Mouse (Mus musculus): ENCODE measurements around the gene B4galt5. TPM values are rescaled to one million over a fixed set of nuclear protein-coding genes. Genes with fewer than 3 reads are reported as not detected.

B4galt5 gene
- polyA plus RNA-seq, 1 experiment from 2014 or later = 11.2 TPM

DNA sequence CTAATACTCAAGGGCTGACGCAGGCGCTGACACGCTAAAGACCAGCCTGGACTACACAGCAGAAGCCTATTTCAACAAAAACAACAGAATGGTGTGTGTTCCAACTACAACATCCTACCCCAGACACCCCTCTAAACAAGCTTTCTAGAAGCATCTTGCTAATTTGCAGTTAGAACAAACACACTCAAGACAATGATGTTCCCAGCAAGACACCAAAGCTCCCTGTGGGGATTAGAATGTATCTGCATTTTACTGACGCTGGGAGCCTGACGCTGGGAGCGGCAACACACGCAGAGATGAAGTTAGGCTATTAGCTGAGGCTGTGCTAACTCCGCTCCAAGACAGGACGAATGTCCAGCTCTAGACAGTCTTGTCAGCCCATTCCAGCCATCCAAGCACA lies 22.4 kb downstream of the B4galt5 start:
- H3K27ac ChIP-seq = 0 out of 2 replicates have a peak overlapping the region, but pooled peaks have one; percentile 15
- 50% methylated on average over 9 of the region's 9 CpGs for WGBS
- H3K4me1 ChIP-seq (replicated peaks) = peaks cover 48% of the 10 kb centered on the region
- no peak overlapping the region for H3K4me2 ChIP-seq (replicated peaks)
- no peak overlapping the region for H3K9ac ChIP-seq (replicated peaks)
- no peaks in the 10 kb centered on the region for H3K27me3 ChIP-seq
- no peak for ATAC-seq
- no peaks in the 10 kb centered on the region for H3K36me3 ChIP-seq
- H3K9me3 ChIP-seq = no peaks in the 10 kb centered on the region
- H3K4me3 ChIP-seq (replicated peaks) = no peak overlapping the region

DNA sequence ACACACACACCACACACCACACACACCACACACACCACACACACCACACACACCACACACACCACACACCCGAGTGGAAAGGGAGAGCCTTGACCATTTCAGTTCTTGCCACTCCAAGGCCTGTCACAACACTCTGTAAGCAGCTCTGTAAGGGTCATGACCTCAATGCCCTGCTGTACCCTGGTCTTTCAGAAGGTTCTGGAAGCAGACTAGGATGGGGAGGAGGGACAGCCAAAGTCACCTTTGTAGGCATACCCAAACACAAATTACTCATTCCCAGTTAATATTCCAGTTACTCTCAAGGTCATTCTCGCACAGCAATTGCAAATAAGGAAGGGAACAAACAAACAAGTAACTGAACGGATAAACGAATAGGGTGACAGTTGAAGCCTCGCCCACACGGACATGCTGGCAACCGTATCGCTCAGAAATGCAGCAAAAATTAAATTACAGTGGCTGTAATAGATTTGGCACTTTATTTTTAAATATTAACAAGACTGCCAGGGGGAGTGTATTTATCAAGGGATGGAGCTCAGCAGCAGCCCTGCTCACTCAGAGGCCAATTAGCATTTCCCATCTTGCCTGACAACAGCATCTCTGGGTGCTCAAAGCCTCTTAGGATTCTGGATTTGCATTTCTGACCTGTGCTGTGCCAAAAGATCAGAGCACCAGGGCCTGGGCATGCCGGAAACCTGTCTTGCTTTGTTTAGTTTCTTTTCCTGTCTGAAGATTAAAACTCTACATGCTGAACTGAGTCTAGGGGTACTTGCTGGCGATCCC lies 24.6 kb downstream of the B4galt5 start:
- H3K4me2 ChIP-seq (replicated peaks) = no peak overlapping the region
- peaks cover 31% of the 10 kb centered on the region for H3K4me1 ChIP-seq (replicated peaks)
- H3K27me3 ChIP-seq = no peaks in the 10 kb centered on the region
- H3K36me3 ChIP-seq = no peaks in the 10 kb centered on the region
- H3K9ac ChIP-seq (replicated peaks) = no peak overlapping the region
- no peak for ATAC-seq
- WGBS = 69% methylated on average over 10 of the region's 10 CpGs
- peak overlapping the region; percentile 68 for H3K27ac ChIP-seq
- H3K9me3 ChIP-seq = no peaks in the 10 kb centered on the region
- H3K4me3 ChIP-seq (replicated peaks) = no peak overlapping the region

GRCm38 (mm10) chr2:167323116-167323515 lies 25.9 kb downstream of the B4galt5 start:
- H3K27ac ChIP-seq = no peak overlapping the region

DNA sequence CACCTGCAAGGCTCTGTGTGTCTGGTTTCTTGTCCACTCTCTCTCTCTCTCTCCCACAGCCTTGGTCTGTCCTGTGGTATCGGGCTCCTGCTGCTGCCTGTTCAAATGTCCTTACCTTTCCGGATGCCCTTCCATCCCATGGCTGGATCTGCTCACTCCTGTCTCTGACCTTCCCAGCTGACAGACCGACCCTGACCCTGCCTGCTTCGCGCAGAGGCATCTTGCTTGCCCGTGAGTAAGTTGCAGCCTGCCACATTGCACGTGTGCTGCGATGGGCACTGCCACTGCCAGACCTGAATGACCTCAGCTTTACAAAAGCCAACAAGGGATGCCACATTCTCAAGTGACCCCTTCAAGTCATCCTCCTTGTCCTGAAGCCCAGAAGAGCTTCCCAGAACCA lies 27.6 kb downstream of the B4galt5 start:
- no peaks in the 10 kb centered on the region for H3K27me3 ChIP-seq
- H3K9me3 ChIP-seq = no peaks in the 10 kb centered on the region
- ATAC-seq = no peak
- H3K27ac ChIP-seq = no peak overlapping the region
- H3K36me3 ChIP-seq = no peaks in the 10 kb centered on the region
- WGBS = 94% methylated on average over 8 of the region's 8 CpGs
- H3K4me3 ChIP-seq (replicated peaks) = no peak overlapping the region
- no peak overlapping the region for H3K9ac ChIP-seq (replicated peaks)
- H3K4me2 ChIP-seq (replicated peaks) = no peak overlapping the region
- H3K4me1 ChIP-seq (replicated peaks) = peaks cover 30% of the 10 kb centered on the region

More at GRCm38 (mm10) chr2:167323116-167323515, 25.9 kb downstream of the B4galt5 start:
- no peaks in the 10 kb centered on the region for H3K27me3 ChIP-seq
- H3K4me3 ChIP-seq (replicated peaks) = no peak overlapping the region
- no peak overlapping the region for H3K9ac ChIP-seq (replicated peaks)
- WGBS = 84% methylated on average over 3 of the region's 3 CpGs
- H3K36me3 ChIP-seq = no peaks in the 10 kb centered on the region
- H3K4me2 ChIP-seq (replicated peaks) = no peak overlapping the region
- peaks cover 31% of the 10 kb centered on the region for H3K4me1 ChIP-seq (replicated peaks)
- H3K9me3 ChIP-seq = no peaks in the 10 kb centered on the region
- ATAC-seq = no peak

GRCm38 (mm10) chr2:167318981-167319380 lies 30.0 kb downstream of the B4galt5 start:
- Histone ChIP-seq H3K9ac (replicated peaks) (no peak overlapping the region), H3K4me3 (replicated peaks) (no peak overlapping the region), H3K36me3 (no peaks in the 10 kb centered on the region), H3K4me1 (replicated peaks) (peaks cover 35% of the 10 kb centered on the region), H3K9me3 (no peaks in the 10 kb centered on the region), H3K27ac (no peak overlapping the region), H3K4me2 (replicated peaks) (no peak overlapping the region), H3K27me3 (no peaks in the 10 kb centered on the region)
- 71% methylated on average over 5 of the region's 5 CpGs for WGBS
- ATAC-seq = no peak

DNA sequence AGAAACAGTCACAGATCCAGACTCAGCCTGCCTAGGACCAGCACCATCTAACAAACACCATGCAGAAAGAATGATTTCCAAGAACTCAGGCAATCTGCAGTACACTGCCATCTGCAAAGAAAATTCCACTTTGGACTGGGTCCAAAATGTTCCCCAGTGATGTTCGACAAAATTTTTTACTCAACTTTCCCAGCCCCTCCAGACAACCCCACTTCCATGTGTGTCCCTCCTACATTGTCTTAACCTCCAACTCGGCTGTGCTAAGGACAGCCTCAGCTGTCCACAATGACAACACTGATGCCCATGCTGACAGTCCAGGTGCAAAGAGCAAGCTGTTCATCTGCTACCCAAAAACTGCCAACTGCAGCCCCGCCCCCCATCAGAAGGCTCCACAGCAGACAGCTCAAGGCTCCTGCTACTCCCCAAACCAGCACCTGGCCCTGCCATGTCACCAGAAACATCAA lies 32.2 kb downstream of the B4galt5 start:
- no peak for ATAC-seq
- no peak overlapping the region for H3K4me2 ChIP-seq (replicated peaks)
- H3K9me3 ChIP-seq = no peaks in the 10 kb centered on the region
- H3K27ac ChIP-seq = no peak overlapping the region
- H3K4me3 ChIP-seq (replicated peaks) = no peak overlapping the region
- no peaks in the 10 kb centered on the region for H3K27me3 ChIP-seq
- H3K36me3 ChIP-seq = no peaks in the 10 kb centered on the region
- peaks cover 40% of the 10 kb centered on the region for H3K4me1 ChIP-seq (replicated peaks)
- H3K9ac ChIP-seq (replicated peaks) = no peak overlapping the region
- WGBS = 79% methylated on average over 3 of the region's 3 CpGs

- peaks cover 40% of the 10 kb centered on the region for H3K4me1 ChIP-seq (replicated peaks)
- 90% methylated on average over 8 of the region's 8 CpGs for WGBS
- H3K27me3 ChIP-seq = no peaks in the 10 kb centered on the region
- 0 out of 2 replicates have a peak, but pooled peaks cover 3% of the 10 kb centered on the region for H3K36me3 ChIP-seq
- no peak overlapping the region for H3K4me3 ChIP-seq (replicated peaks)
- no peak overlapping the region for H3K9ac ChIP-seq (replicated peaks)
- no peak overlapping the region for H3K4me2 ChIP-seq (replicated peaks)
- no peaks in the 10 kb centered on the region for H3K9me3 ChIP-seq
- ATAC-seq = no peak
- peak overlapping the region; percentile 77 for H3K27ac ChIP-seq
These were observed 34.5 kb downstream of the B4galt5 start for GRCm38 (mm10) chr2:167314491-167314890.

GRCm38 (mm10) chr2:167313501-167314326 lies 35.3 kb downstream of the B4galt5 start:
- peak; percentile 84 for ATAC-seq
- no peak overlapping the region for H3K9ac ChIP-seq (replicated peaks)
- H3K4me2 ChIP-seq (replicated peaks) = no peak overlapping the region
- no peaks in the 10 kb centered on the region for H3K27me3 ChIP-seq
- no peaks in the 10 kb centered on the region for H3K9me3 ChIP-seq
- H3K4me1 ChIP-seq (replicated peaks) = peaks cover 40% of the 10 kb centered on the region
- H3K36me3 ChIP-seq = peaks cover 10% of the 10 kb centered on the region; the same call in 1 of the 2 replicates
- no peak overlapping the region for H3K4me3 ChIP-seq (replicated peaks)
- 65% methylated on average over 13 of the region's 13 CpGs for WGBS
- peak overlapping the region; percentile 77 for H3K27ac ChIP-seq

GRCm38 (mm10) chr2:167310121-167310520 lies 38.9 kb downstream of the B4galt5 start:
- Histone ChIP-seq H3K27me3 (no peaks in the 10 kb centered on the region), H3K4me3 (replicated peaks) (no peak overlapping the region), H3K36me3 (peaks cover 34% of the 10 kb centered on the region), H3K9ac (replicated peaks) (no peak overlapping the region), H3K27ac (no peak overlapping the region), H3K4me2 (replicated peaks) (no peak overlapping the region), H3K9me3 (no peaks in the 10 kb centered on the region), H3K4me1 (replicated peaks) (peaks cover 23% of the 10 kb centered on the region)
- 92% methylated on average over 1 of the region's 1 CpGs for WGBS
- ATAC-seq = no peak

DNA sequence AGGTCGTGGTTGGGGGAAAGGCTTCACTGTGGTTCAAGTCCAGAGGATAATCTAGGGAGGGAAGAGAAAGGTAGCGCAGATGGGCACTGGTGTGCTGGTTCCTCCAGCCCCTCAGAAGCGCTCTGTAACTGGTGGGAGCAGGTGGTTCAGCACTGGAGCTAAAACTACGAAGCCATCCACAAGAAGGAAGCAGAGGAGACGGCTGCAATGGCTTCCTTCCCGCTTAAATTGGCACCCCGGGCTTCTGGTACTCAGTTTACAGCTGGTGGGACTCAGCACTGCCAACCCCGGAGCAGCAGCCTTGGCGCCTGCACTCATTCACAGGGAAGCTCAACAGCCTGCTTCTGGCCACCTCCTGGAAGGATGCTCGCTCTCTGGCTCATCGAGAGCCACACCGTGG lies 39.7 kb downstream of the B4galt5 start:
- 93% methylated on average over 12 of the region's 12 CpGs for WGBS
- Histone ChIP-seq H3K9ac (replicated peaks) (no peak overlapping the region), H3K9me3 (no peaks in the 10 kb centered on the region), H3K27me3 (no peaks in the 10 kb centered on the region), H3K4me1 (replicated peaks) (peaks cover 15% of the 10 kb centered on the region), H3K36me3 (peaks cover 40% of the 10 kb centered on the region), H3K4me3 (replicated peaks) (no peak overlapping the region), H3K4me2 (replicated peaks) (no peak overlapping the region), H3K27ac (no peak overlapping the region)
- ATAC-seq = no peak

DNA sequence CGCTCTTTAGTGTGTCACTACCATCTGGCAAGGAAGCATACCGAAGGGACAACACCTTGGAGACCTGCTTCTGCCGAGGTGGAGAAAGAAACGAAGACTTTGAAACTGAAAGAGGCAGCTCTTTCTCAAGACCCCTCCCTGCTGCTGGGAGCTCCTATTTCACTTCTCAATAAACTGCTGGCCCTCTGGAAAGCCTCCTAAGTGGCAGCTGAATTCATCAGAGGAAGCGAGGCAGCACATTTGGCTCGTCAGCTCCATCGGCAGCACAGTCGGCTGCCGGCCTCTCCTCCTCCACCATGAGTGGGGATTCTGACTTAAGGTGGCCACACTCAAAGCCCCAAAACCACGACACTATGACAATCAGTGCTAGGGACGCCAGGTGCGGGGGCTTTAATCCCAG lies 41.3 kb downstream of the B4galt5 start:
- ATAC-seq = no peak
- Histone ChIP-seq H3K9ac (replicated peaks) (no peak overlapping the region), H3K4me3 (replicated peaks) (no peak overlapping the region), H3K4me1 (replicated peaks) (peaks cover 4% of the 10 kb centered on the region; the same call in 1 of the 2 replicates), H3K9me3 (no peaks in the 10 kb centered on the region), H3K36me3 (peaks cover 40% of the 10 kb centered on the region), H3K4me2 (replicated peaks) (no peak overlapping the region), H3K27me3 (no peaks in the 10 kb centered on the region), H3K27ac (0 out of 2 replicates have a peak overlapping the region, but pooled peaks have one; percentile 47)
- 65% methylated on average over 12 of the region's 12 CpGs for WGBS

Data from midbrain, embryonic 13.5 days (tissue).